Mouse (Mus musculus): ENCODE results near the gene Ate1.

DNA sequence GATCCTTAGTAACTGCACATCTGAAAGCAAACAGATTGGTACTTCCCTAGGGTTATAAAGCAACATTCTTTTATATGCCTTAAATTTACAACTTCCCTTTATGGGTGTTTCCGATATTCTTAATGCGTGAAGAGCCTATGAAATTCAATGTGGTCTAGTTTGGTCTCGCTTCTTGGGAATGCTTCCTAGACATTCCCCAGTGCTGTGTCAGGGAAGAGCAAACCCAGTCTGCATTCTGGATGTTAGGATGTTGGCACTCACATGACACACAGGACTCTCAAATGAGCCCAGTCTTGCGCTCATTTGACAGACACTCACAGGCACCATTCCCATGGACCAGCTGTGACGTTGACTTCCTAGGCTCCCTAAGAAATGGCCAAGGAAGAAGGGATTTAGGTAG, 140.3 kb downstream of the Ate1 start:
- no peak for TF ChIP-seq POLR2A (IDR thresholded peaks at IDR 0.05; ENCODE audit: low read depth, low read length)
- TF ChIP-seq CTCF (conservative IDR thresholded peaks at IDR 0.05; ENCODE audit: insufficient read depth, insufficient read length, low read depth, low read length) = no peak
